Mouse (Mus musculus): ENCODE results near the gene Sbf1. TPM values are rescaled to one million over a fixed set of nuclear protein-coding genes. Genes with fewer than 3 reads are reported as not detected.

Gene Sbf1
- polyA plus RNA-seq, 1 experiment from 2014 or later: 78.3 TPM

- H3K4me3 ChIP-seq: peak overlapping the region; percentile 96
- no peaks in the 10 kb centered on the region for H3K27me3 ChIP-seq (ENCODE audit: low read depth, poor library complexity, severe bottlenecking)
- H3K27ac ChIP-seq (replicated peaks): no peak overlapping the region
- WGBS: 87% methylated on average over 4 of the region's 4 CpGs
- no peaks in the 10 kb centered on the region for H3K36me3 ChIP-seq
- no peaks in the 10 kb centered on the region for H3K9me3 ChIP-seq (replicated peaks)
- peaks cover 36% of the 10 kb centered on the region for H3K4me1 ChIP-seq
- DNase-seq (ENCODE audit: low spot score): no peak
Measured at GRCm38 (mm10) chr15:89313359-89313758, 1.8 kb downstream of the Sbf1 start.

GRCm38 (mm10) chr15:89309962-89310498, 5.1 kb downstream of the Sbf1 start:
- Histone ChIP-seq H3K27ac (replicated peaks) (peak overlapping the region; percentile 53; the same call in 1 of the 2 replicates), H3K36me3 (peaks cover 30% of the 10 kb centered on the region), H3K4me3 (no peak overlapping the region), H3K4me1 (peaks cover 29% of the 10 kb centered on the region), H3K9me3 (replicated peaks) (no peaks in the 10 kb centered on the region), H3K27me3 (ENCODE audit: low read depth, poor library complexity, severe bottlenecking) (no peaks in the 10 kb centered on the region)
- 82% methylated on average over 6 of the region's 6 CpGs for WGBS
- no peak for DNase-seq (ENCODE audit: low spot score)

GRCm38 (mm10) chr15:89308406-89309139, 6.5 kb downstream of the Sbf1 start:
- Histone ChIP-seq H3K4me3 (no peak overlapping the region), H3K27ac (replicated peaks) (no peak overlapping the region), H3K4me1 (peaks cover 19% of the 10 kb centered on the region), H3K27me3 (ENCODE audit: low read depth, poor library complexity, severe bottlenecking) (no peaks in the 10 kb centered on the region), H3K36me3 (peaks cover 44% of the 10 kb centered on the region), H3K9me3 (replicated peaks) (no peaks in the 10 kb centered on the region)
- 91% methylated on average over 7 of the region's 7 CpGs for WGBS
- DNase-seq (ENCODE audit: low spot score): no peak

- H3K36me3 ChIP-seq: peaks cover 56% of the 10 kb centered on the region
- no peaks in the 10 kb centered on the region for H3K9me3 ChIP-seq (replicated peaks)
- 94% methylated on average over 13 of the region's 13 CpGs for WGBS
- no peak for DNase-seq (ENCODE audit: low spot score)
- H3K4me3 ChIP-seq: no peak overlapping the region
- peaks cover 7% of the 10 kb centered on the region; the same call in 1 of the 2 replicates for H3K4me1 ChIP-seq
- no peaks in the 10 kb centered on the region for H3K27me3 ChIP-seq (ENCODE audit: low read depth, poor library complexity, severe bottlenecking)
- no peak overlapping the region for H3K27ac ChIP-seq (replicated peaks)
Measured at GRCm38 (mm10) chr15:89307461-89307860, 7.7 kb downstream of the Sbf1 start.

GRCm38 (mm10) chr15:89305966-89306365, 9.1 kb downstream of the Sbf1 start:
- peaks cover 5% of the 10 kb centered on the region; the same call in 1 of the 2 replicates for H3K4me1 ChIP-seq
- no peak overlapping the region for H3K4me3 ChIP-seq
- no peak for DNase-seq (ENCODE audit: low spot score)
- peaks cover 71% of the 10 kb centered on the region for H3K36me3 ChIP-seq
- no peak overlapping the region for H3K27ac ChIP-seq (replicated peaks)
- no peaks in the 10 kb centered on the region for H3K9me3 ChIP-seq (replicated peaks)
- 60% methylated on average over 1 of the region's 1 CpGs for WGBS
- H3K27me3 ChIP-seq (ENCODE audit: low read depth, poor library complexity, severe bottlenecking): no peaks in the 10 kb centered on the region

- DNase-seq (ENCODE audit: low spot score): no peak
- H3K27me3 ChIP-seq (ENCODE audit: low read depth, poor library complexity, severe bottlenecking): no peaks in the 10 kb centered on the region
- peaks cover 98% of the 10 kb centered on the region for H3K36me3 ChIP-seq
- no peak overlapping the region for H3K4me3 ChIP-seq
- H3K9me3 ChIP-seq (replicated peaks): no peaks in the 10 kb centered on the region
- H3K4me1 ChIP-seq: no peaks in the 10 kb centered on the region
- WGBS: 93% methylated on average over 8 of the region's 8 CpGs
- H3K27ac ChIP-seq (replicated peaks): no peak overlapping the region
Measured at GRCm38 (mm10) chr15:89300600-89300999, 14.5 kb downstream of the Sbf1 start.

- WGBS: 92% methylated on average over 13 of the region's 13 CpGs
Measured at GRCm38 (mm10) chr15:89300180-89300579, 14.9 kb downstream of the Sbf1 start.

GRCm38 (mm10) chr15:89297695-89298094, 17.4 kb downstream of the Sbf1 start:
- no peak overlapping the region for H3K27ac ChIP-seq (replicated peaks)
- no peaks in the 10 kb centered on the region for H3K9me3 ChIP-seq (replicated peaks)
- H3K27me3 ChIP-seq (ENCODE audit: low read depth, poor library complexity, severe bottlenecking): no peaks in the 10 kb centered on the region
- no peaks in the 10 kb centered on the region for H3K4me1 ChIP-seq
- 93% methylated on average over 2 of the region's 2 CpGs for WGBS
- DNase-seq (ENCODE audit: low spot score): no peak
- H3K36me3 ChIP-seq: peaks cover 98% of the 10 kb centered on the region
- no peak overlapping the region for H3K4me3 ChIP-seq

More at GRCm38 (mm10) chr15:89300180-89300579, 14.9 kb downstream of the Sbf1 start:
- H3K4me1 ChIP-seq: no peaks in the 10 kb centered on the region
- no peak overlapping the region for H3K4me3 ChIP-seq
- no peaks in the 10 kb centered on the region for H3K9me3 ChIP-seq (replicated peaks)
- H3K27ac ChIP-seq (replicated peaks): no peak overlapping the region
- no peak for DNase-seq (ENCODE audit: low spot score)
- H3K36me3 ChIP-seq: peaks cover 98% of the 10 kb centered on the region
- H3K27me3 ChIP-seq (ENCODE audit: low read depth, poor library complexity, severe bottlenecking): no peaks in the 10 kb centered on the region

GRCm38 (mm10) chr15:89296465-89296864, 18.6 kb downstream of the Sbf1 start:
- Histone ChIP-seq H3K4me3 (no peak overlapping the region), H3K27me3 (ENCODE audit: low read depth, poor library complexity, severe bottlenecking) (no peaks in the 10 kb centered on the region), H3K27ac (replicated peaks) (no peak overlapping the region), H3K4me1 (no peaks in the 10 kb centered on the region), H3K36me3 (peaks cover 98% of the 10 kb centered on the region), H3K9me3 (replicated peaks) (no peaks in the 10 kb centered on the region)
- no peak for DNase-seq (ENCODE audit: low spot score)
- 96% methylated on average over 1 of the region's 1 CpGs for WGBS

GRCm38 (mm10) chr15:89295580-89296165, 19.4 kb downstream of the Sbf1 start:
- WGBS: 94% methylated on average over 8 of the region's 8 CpGs
- H3K4me3 ChIP-seq: no peak overlapping the region
- H3K36me3 ChIP-seq: peaks cover 98% of the 10 kb centered on the region
- H3K9me3 ChIP-seq (replicated peaks): no peaks in the 10 kb centered on the region
- no peak overlapping the region for H3K27ac ChIP-seq (replicated peaks)
- no peak for DNase-seq (ENCODE audit: low spot score)
- H3K4me1 ChIP-seq: no peaks in the 10 kb centered on the region
- H3K27me3 ChIP-seq (ENCODE audit: low read depth, poor library complexity, severe bottlenecking): no peaks in the 10 kb centered on the region

GRCm38 (mm10) chr15:89293778-89294177, 21.3 kb downstream of the Sbf1 start:
- Histone ChIP-seq H3K36me3 (peaks cover 99% of the 10 kb centered on the region), H3K27me3 (ENCODE audit: low read depth, poor library complexity, severe bottlenecking) (no peaks in the 10 kb centered on the region), H3K4me3 (no peak overlapping the region), H3K9me3 (replicated peaks) (no peaks in the 10 kb centered on the region), H3K27ac (replicated peaks) (no peak overlapping the region), H3K4me1 (no peaks in the 10 kb centered on the region)
- DNase-seq (ENCODE audit: low spot score): no peak
- WGBS: 95% methylated on average over 10 of the region's 10 CpGs

GRCm38 (mm10) chr15:89292795-89293194, 22.3 kb downstream of the Sbf1 start:
- H3K27me3 ChIP-seq (ENCODE audit: low read depth, poor library complexity, severe bottlenecking): no peaks in the 10 kb centered on the region
- DNase-seq (ENCODE audit: low spot score): no peak
- 98% methylated on average over 2 of the region's 2 CpGs for WGBS
- no peaks in the 10 kb centered on the region for H3K9me3 ChIP-seq (replicated peaks)
- no peak overlapping the region for H3K4me3 ChIP-seq
- peaks cover 100% of the 10 kb centered on the region for H3K36me3 ChIP-seq
- no peaks in the 10 kb centered on the region for H3K4me1 ChIP-seq
- H3K27ac ChIP-seq (replicated peaks): no peak overlapping the region

GRCm38 (mm10) chr15:89291521-89291920, 23.6 kb downstream of the Sbf1 start:
- no peak for DNase-seq (ENCODE audit: low spot score)
- no peak overlapping the region for H3K4me3 ChIP-seq
- no peaks in the 10 kb centered on the region for H3K4me1 ChIP-seq
- no peak overlapping the region for H3K27ac ChIP-seq (replicated peaks)
- 90% methylated on average over 3 of the region's 3 CpGs for WGBS
- H3K36me3 ChIP-seq: peaks cover 99% of the 10 kb centered on the region
- H3K9me3 ChIP-seq (replicated peaks): no peaks in the 10 kb centered on the region
- H3K27me3 ChIP-seq (ENCODE audit: low read depth, poor library complexity, severe bottlenecking): no peaks in the 10 kb centered on the region

All from midbrain, embryonic 10.5 days (tissue).